Mouse (Mus musculus): ENCODE results near the gene Ptprd.

Gene Ptprd

DNA sequence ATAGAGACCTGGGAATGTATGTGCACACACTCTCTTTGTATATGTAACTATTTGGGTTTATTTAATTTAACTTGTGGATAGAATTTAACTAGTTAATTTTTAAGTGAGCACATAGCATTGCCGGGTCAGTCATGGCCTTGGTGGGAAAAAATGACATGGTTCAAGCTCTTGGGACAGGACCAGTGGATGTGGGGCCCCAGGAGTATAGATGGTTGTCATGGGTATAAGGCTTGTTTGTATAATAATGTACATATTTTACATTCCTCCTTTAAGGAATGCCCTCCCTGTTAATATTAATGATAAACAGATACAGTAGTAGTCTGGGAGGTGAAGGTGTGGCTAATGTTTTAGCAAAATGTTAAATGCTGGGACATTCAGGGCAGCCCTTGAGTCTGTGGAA is 962.8 kb downstream of the Ptprd start:
- no peak for DNase-seq (ENCODE audit: low read depth)

- no peak for DNase-seq (ENCODE audit: low read depth)
Measured at GRCm38 (mm10) chr4:77241852-77242455, 969.8 kb downstream of the Ptprd start.

DNA sequence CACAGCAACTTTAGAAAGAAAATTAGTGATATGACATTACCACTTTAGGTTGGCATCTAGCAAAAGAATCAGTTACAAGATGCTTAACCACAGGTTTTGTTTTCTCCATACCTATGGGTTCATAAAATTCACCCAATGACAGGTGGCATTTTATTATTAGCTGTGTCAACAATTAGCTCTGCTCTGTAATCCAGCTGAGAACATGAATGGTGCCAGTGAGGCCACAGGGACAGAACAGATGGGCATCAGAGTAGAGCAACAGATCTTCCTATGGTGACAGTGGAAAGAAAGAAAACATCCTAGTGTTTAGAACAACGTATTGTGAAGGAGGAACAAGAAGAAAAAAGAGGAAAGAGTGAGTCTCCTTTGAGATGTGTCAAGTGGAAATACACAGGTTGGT is 973.6 kb downstream of the Ptprd start:
- no peak for DNase-seq (ENCODE audit: low read depth)

DNA sequence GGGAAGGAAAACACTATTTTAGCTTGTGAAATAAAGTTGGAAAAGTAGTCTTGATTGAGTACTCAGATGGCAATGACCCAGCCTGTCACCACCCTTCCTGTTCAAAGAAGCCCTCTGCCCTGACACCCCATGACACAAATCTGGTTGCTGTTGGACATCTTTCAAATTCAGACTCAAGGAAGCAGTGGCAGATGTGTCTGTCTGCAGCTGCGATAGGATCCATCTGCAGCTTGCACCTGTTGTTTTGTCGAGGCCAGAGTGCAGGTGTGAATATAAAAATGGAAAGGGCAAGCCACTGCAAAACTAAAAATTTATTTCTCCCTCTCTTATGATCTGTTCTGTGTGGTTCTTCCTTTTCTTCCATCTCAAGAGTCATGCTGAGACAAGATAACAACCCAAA is 978.5 kb downstream of the Ptprd start:
- no peak for DNase-seq (ENCODE audit: low read depth)

- peak; percentile 20 for DNase-seq (ENCODE audit: low read depth)
Measured at GRCm38 (mm10) chr4:77168866-77169265, 1042.9 kb downstream of the Ptprd start.

DNA sequence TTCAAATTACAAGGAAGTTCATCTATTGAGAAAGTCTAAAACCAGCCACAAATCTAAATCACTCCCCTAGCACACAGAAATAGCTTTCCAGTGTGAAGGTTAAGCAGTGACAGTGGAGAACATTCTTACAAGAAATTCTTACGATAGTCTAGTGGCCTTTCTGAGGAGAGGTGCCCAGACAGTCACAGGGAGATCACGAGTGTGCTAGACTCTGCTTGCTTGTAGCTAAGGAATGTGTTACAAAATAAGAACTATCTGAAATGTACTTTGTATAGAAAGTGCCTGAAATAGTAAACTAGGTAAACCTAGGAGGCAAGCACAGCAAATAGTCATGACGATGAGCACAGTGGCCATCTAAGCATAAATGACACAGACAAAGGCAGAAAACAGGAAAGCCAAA is 1054.2 kb downstream of the Ptprd start:
- DNase-seq (ENCODE audit: low read depth): no peak

DNA sequence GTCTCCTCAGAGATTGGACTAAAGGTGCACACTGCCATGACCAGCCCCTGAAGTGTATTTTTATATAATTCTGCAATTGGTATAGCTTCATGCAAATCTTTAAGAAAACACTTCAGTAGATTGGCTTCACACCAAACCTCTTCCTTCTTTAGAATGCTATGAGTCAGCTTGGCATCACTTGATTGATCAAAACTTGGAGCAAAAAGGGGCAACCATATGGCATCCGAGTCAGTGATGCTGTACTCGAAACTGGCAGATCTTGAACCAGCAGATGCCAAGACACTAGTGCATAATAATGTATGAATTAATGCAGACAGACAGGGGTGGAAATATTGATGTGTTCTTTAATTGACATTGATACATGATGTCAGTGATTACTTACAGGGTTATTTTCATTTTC is 1056.2 kb downstream of the Ptprd start:
- no peak for DNase-seq (ENCODE audit: low read depth)

DNA sequence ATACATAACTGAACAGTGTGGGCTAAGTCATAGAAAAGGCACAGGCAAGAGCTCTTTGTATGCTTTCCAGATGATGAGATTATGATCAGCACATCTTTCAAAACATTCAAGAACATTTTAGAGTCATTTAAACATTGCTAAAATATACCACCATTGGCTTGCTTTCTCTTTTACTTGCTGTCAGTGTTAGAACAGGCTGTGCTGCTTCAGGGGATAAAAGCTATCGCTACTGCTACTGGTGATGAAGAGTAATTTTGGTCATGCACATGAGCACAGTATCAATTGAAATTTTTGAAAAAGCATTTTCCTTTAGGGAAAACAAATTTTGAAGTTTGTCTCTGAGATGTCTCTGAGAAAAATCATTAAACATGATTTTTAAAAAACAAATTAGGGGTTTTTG is 1056.7 kb downstream of the Ptprd start:
- no peak for DNase-seq (ENCODE audit: low read depth)

DNA sequence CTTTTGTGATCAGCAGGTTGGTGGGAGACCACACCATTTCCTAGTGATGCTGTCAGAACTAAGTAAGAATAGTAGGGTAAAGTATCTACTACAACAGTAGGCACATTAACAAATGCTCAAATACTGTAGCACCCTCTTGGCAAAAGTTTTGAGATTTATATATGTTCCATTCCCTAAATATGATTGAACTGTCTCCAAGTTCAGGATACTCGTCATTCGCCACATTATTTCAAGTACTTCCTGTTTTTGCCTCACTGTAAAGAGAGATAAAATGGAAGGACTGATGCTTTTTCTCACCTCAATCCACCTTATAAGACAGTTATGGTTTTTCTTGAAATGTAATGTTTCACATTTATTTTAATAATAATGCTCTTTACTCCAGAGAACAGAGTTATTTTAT is 1086.9 kb downstream of the Ptprd start:
- no peak for DNase-seq (ENCODE audit: low read depth)

- DNase-seq (ENCODE audit: low read depth): no peak
Measured at GRCm38 (mm10) chr4:77110894-77111293, 1100.9 kb downstream of the Ptprd start.

DNA sequence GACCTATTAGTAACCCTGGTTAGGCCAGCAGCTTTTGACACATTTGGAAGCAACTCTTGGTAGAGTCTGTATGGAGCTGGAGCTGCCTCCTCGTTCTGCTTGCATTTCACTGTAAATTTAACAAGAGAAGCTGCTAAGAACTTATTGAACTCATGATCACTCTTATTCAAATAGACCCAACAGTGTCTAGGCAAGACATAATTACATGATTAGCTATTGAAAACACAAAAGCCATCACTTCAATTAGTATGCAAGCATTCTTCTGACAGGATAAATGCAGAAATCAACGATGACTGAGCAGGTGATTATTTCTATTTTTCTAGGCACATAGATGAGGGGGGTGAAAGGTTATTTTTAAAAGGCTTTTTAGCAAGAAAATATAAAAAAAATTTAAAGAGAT is 1104.5 kb downstream of the Ptprd start:
- no peak for DNase-seq (ENCODE audit: low read depth)

- DNase-seq (ENCODE audit: low read depth): peak; percentile 36
Measured at GRCm38 (mm10) chr4:77083165-77083564, 1128.6 kb downstream of the Ptprd start.

- no peak for DNase-seq (ENCODE audit: low read depth)
Measured at GRCm38 (mm10) chr4:77077607-77078006, 1134.2 kb downstream of the Ptprd start.

GRCm38 (mm10) chr4:77050536-77051207 is 1161.1 kb downstream of the Ptprd start:
- no peak for DNase-seq (ENCODE audit: low read depth)

DNA sequence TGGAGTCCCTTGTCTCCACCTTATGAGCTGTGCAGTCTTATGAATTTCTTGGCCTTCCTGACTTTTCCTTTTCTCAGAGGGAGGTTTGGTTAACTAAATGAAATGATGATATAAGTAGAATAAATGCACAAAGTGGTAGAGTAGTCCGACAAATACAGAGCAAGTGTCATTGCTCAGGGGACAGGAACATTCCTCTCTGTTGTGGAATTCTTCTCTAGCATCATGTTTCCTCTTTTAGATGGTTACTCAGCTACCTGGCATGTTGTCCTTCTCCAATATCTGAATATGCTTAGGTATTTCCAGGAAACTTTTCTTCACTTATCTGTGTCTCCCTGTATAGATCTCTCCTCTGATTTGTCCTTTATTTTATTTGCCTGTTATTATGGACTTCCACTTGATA is 1207.3 kb downstream of the Ptprd start:
- no peak for DNase-seq (ENCODE audit: low read depth)

DNA sequence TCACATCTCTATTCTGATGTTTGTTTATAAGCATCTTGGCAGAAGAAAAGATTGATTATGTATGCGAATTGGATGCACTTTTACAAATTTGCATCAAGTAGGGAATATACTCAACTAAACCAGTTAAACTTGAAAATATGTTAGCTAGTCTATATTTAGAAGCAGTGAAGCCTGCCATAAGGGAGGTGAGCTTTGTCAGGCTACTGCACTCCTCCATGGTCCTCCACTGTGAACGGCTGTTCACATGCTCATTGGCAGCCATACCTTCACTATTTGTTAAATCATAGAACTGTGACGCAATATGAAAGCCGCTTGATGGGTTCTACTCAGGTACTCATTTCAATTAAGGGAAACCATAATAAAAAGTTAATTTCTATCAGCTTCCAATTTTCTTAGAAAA is 1215.6 kb downstream of the Ptprd start:
- DNase-seq (ENCODE audit: low read depth): no peak

DNA sequence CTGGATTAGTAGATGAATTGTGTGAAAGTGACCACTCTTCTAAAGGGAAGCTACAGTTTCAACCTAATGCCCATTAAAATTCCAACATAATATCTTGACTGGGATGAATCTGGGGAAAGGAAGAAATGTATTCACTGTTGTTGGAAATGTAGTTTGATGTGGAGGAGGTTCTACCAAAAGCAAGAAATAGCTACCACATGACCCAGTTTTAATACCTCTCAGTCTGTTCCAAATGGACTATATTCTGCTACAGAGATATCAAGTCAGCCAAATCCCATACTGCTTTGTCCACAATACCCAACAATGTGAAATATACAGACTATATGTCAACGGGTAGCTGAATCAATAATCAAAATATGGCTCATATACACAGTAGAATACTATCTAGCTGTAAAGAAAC is 1221.8 kb downstream of the Ptprd start:
- no peak for DNase-seq (ENCODE audit: low read depth)

GRCm38 (mm10) chr4:76977056-76977809 is 1234.5 kb downstream of the Ptprd start:
- no peak for DNase-seq (ENCODE audit: low read depth)

- peak; percentile 55 for DNase-seq (ENCODE audit: low read depth)
Measured at GRCm38 (mm10) chr4:76948251-76948650, 1263.5 kb downstream of the Ptprd start.

DNA sequence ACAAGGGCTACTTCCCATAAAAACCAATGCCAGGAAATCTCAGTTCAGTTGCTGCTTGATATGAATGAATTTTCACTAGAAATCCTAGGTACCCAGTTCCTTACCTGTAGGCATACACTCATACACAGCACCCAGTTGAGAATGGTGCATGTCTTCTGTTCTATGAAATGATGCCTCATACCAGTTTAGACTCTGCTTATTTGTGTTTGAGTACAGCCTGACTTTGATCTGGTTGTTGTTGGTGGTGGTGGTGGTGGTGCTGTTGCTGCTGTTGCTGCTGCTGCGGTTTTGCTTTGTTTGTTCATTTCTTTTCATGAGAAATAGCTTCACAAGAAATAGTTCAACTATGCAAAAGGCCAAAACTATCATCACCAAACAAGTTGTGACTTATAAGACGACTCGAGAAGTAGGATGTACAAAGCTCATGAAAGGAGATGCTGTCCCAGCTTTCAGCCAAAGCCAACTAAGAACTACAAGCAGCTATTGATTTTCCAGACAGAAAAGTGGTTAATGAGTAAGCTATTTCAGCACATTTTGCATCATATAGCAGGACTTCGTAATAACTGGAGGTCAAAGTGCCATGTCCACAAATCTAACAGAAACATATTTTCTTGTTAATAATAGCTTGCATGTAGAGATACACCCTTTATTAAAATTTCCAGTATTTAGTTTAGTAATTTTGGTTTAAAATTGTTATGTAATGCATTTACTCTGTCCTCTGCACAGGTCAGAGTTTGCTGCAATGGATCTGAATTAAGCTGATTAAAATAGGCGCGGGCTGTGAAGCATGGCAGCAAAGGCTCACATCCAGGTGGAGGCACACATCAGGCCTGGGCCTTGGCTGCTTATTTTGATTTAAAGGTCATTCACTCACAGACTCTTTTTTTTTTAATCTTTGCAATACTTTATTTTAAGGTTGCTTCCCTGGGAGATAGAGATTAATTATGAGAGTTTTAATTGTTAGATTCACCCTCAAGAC is 1270.1 kb downstream of the Ptprd start:
- no peak for DNase-seq (ENCODE audit: low read depth)

GRCm38 (mm10) chr4:76931559-76931958 is 1280.2 kb downstream of the Ptprd start:
- DNase-seq (ENCODE audit: low read depth): no peak

GRCm38 (mm10) chr4:76913532-76914150 is 1298.1 kb downstream of the Ptprd start:
- no peak for DNase-seq (ENCODE audit: low read depth)

Data from NIH3T3 (cell line).